Mouse (Mus musculus): ENCODE measurements around the gene Cldn6.
A peak's percentile ranks its signal among the peaks of the same experiment; 100 is the strongest.

Gene Cldn6

DNA sequence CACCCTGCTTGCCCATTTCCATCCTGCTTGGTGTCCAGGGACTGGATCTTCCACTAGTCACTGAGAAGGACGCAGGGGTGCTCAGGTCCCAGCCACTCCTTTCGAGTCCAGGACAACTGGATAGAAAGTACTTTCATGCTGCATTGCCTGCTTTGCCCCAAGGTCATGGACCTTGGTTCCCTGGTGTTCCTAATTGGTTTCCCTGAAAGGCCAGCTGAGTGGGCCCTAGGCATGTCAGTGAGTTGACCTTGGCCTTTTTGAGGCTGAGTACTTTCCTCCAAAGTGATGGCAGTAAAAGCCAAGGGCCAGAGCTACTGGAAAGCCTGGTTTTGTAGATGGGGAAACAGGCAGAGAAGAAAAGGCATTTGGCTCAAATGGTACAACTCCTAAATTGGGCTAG, 42.8 kb downstream of the Cldn6 start:
- no peak for DNase-seq (ENCODE audit: low read depth, low spot score)

- DNase-seq (ENCODE audit: low read depth, low spot score), result no peak
These were observed 43.5 kb downstream of the Cldn6 start, which contains the start of gene 1520401A03Rik for GRCm38 (mm10) chr17:23722376-23723125. TSS of gene 1520401A03Rik (minus strand) at chr17:23722783.

DNA sequence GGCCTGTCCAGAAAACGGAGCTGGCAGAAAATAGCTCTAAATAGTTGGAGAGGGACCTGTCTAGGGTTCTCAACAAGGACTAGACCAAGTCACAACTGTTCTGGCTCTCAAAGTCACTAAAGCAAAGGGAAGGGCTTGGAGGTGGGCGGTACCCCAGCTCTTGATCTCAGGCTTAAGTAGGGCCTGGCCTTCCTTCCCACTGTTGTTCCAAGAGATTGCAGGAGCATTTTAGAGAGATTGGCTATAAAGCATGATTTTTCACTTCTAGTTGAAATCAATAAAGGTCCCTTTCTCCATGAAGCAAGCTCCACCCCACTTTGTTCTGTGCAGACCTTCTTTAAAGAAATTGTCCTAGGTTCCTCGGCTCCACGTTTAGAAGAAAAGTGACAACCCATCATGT, 46.4 kb downstream of the Cldn6 start:
- DNase-seq (ENCODE audit: low read depth, low spot score), result no peak

GRCm38 (mm10) chr17:23725999-23726757, 47.1 kb downstream of the Cldn6 start, which contains the start of gene Pkmyt1:
TSS of gene Pkmyt1 (plus strand) at chr17:23726336.
- peak; percentile 97 for DNase-seq (ENCODE audit: low read depth, low spot score)

- DNase-seq (ENCODE audit: low read depth, low spot score), result peak; percentile 93
These were observed 47.7 kb downstream of the Cldn6 start for GRCm38 (mm10) chr17:23726758-23727142.

GRCm38 (mm10) chr17:23730441-23730840, 51.4 kb downstream of the Cldn6 start:
- no peak for DNase-seq (ENCODE audit: low read depth, low spot score)

Measured in brain, adult 2 months (tissue).